Mouse (Mus musculus): ENCODE results near the gene Clcf1.

The Clcf1 gene

DNA sequence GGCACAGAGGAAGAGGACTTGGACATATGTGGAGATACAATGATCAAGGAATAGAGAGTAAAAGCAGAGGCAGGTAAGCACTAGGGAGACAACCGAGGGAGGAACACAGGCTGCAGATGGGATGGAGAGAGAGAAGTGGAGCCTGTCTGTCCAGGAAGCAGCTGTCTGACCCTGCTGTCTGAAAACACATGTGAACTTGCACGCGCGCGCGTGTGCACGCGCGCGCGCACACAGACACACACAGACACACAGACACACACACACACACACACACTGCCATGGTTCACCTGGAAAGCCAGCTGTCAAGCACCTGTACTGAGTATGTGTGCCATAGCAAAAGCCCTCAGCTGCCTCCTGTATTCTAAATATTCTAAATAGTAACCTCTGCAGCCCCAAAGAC lies 4.3 kb downstream of the Clcf1 start:
- H3K36me3 ChIP-seq (ENCODE audit: control insufficient read depth, insufficient read depth, low read length, poor library complexity, severe bottlenecking) = peaks cover 1% of the 10 kb centered on the region; the same call in 1 of the 2 replicates
- DNase-seq (ENCODE audit: low read depth, low spot score) = no peak
- no peaks in the 10 kb centered on the region for H3K27me3 ChIP-seq (ENCODE audit: control insufficient read depth, insufficient read depth, low read length, poor library complexity, severe bottlenecking)

DNA sequence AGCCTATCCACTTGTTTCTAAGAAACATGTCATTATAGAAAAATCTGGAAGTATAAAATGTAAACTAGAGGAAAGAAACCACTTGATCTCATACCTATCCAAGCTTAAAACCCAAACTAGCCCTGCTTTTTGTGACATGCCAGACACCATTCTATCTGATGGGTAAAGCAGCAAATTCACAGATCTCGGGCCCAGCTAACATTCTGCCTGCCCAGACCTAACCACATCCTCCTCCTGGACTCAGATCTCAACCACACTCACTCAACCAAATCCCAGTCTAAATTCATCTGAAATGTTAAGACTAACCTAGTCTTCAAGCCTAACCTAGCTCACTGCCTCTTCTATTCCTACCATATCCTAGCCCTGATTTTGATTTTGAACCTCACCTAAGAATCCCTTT lies 4.7 kb downstream of the Clcf1 start:
- peak; percentile 62 for DNase-seq (ENCODE audit: low read depth, low spot score)
- H3K27me3 ChIP-seq (ENCODE audit: control insufficient read depth, insufficient read depth, low read length, poor library complexity, severe bottlenecking) = no peaks in the 10 kb centered on the region
- peaks cover 3% of the 10 kb centered on the region; the same call in 1 of the 2 replicates for H3K36me3 ChIP-seq (ENCODE audit: control insufficient read depth, insufficient read depth, low read length, poor library complexity, severe bottlenecking)

DNA sequence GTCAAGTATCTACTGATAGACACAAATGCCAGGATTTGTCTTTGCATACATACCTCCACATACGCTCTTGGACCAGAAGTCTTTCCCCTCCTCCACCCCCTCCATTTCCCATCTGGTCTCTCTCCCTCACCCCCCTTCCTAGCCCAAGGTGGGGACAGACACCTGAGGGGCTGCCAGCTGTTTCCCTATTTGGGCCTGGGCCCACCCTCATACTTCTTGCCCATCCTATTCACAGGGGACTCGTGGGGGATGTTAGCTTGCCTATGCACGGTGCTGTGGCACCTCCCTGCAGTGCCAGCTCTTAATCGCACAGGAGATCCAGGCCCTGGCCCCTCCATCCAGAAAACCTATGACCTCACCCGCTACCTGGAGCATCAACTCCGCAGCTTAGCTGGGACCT lies 5.9 kb downstream of the Clcf1 start:
- Histone ChIP-seq H3K36me3 (ENCODE audit: control insufficient read depth, insufficient read depth, low read length, poor library complexity, severe bottlenecking) (peaks cover 3% of the 10 kb centered on the region; the same call in 1 of the 2 replicates), H3K27me3 (ENCODE audit: control insufficient read depth, insufficient read depth, low read length, poor library complexity, severe bottlenecking) (no peaks in the 10 kb centered on the region)
- DNase-seq (ENCODE audit: low read depth, low spot score) = no peak

DNA sequence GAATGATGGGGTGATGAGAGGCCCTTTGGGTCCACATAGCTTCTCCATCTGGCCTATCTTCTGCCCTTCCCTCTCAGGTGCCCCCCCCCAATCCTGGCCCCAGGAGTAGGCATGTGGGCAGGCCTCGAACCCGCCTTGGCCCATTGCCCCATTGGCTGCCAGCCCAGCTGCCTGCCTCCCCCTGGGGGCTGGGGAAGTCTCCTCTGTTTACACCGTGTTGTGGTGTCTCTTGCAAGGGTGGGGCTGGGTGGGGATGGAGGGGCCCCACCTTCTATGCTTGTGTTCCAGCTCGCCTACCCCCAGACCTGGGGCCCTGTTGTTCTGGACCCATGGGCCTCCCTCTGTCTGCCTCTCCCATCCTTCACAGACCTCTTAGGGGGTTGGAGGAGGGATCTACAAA lies 6.4 kb downstream of the Clcf1 start:
- Histone ChIP-seq H3K36me3 (ENCODE audit: control insufficient read depth, insufficient read depth, low read length, poor library complexity, severe bottlenecking) (peaks cover 3% of the 10 kb centered on the region; the same call in 1 of the 2 replicates), H3K27me3 (ENCODE audit: control insufficient read depth, insufficient read depth, low read length, poor library complexity, severe bottlenecking) (no peaks in the 10 kb centered on the region)
- DNase-seq (ENCODE audit: low read depth, low spot score) = no peak

GRCm38 (mm10) chr19:4220957-4221743 lies 7.1 kb downstream of the Clcf1 start:
- peak; percentile 43 for DNase-seq (ENCODE audit: low read depth, low spot score)
- Histone ChIP-seq H3K36me3 (ENCODE audit: control insufficient read depth, insufficient read depth, low read length, poor library complexity, severe bottlenecking) (peaks cover 3% of the 10 kb centered on the region; the same call in 1 of the 2 replicates), H3K27me3 (ENCODE audit: control insufficient read depth, insufficient read depth, low read length, poor library complexity, severe bottlenecking) (no peaks in the 10 kb centered on the region)

GRCm38 (mm10) chr19:4222165-4222564 lies 8.1 kb downstream of the Clcf1 start:
- DNase-seq (ENCODE audit: low read depth, low spot score) = peak; percentile 53
- Histone ChIP-seq H3K36me3 (ENCODE audit: control insufficient read depth, insufficient read depth, low read length, poor library complexity, severe bottlenecking) (peaks cover 3% of the 10 kb centered on the region; the same call in 1 of the 2 replicates), H3K27me3 (ENCODE audit: control insufficient read depth, insufficient read depth, low read length, poor library complexity, severe bottlenecking) (no peaks in the 10 kb centered on the region)

- no peaks in the 10 kb centered on the region for H3K27me3 ChIP-seq (ENCODE audit: control insufficient read depth, insufficient read depth, low read length, poor library complexity, severe bottlenecking)
- H3K36me3 ChIP-seq (ENCODE audit: control insufficient read depth, insufficient read depth, low read length, poor library complexity, severe bottlenecking) = peaks cover 3% of the 10 kb centered on the region; the same call in 1 of the 2 replicates
- peak; percentile 63 for DNase-seq (ENCODE audit: low read depth, low spot score)
Measured at GRCm38 (mm10) chr19:4226779-4227178, 12.7 kb downstream of the Clcf1 start.

DNA sequence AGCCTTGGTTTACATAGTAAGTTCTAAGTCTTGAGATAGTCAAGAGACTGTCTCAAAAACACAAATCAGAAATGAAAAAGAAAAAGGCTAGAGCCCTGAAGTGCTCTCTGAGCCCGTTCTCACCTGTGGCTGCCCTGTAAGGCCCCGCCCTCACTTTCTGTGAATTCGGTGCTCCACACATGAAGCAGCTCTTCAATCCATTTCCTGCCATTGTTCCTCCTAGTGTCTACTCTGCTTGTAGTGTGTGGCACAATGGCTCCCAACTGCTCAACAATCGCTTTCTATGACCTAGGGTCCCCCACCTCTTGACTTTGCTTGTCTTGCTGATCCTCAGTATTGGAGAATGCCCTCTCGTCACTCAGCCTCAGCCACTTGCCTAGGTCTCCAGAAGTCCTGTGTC lies 13.4 kb downstream of the Clcf1 start:
- DNase-seq (ENCODE audit: low read depth, low spot score) = no peak

GRCm38 (mm10) chr19:4227894-4228678 lies 14.0 kb downstream of the Clcf1 start:
- peak; percentile 84 for DNase-seq (ENCODE audit: low read depth, low spot score)
- H3K36me3 ChIP-seq (ENCODE audit: control insufficient read depth, insufficient read depth, low read length, poor library complexity, severe bottlenecking) = peaks cover 2% of the 10 kb centered on the region; the same call in 1 of the 2 replicates

More for the DNA sequence above, 13.4 kb downstream of the Clcf1 start:
- Histone ChIP-seq H3K36me3 (ENCODE audit: control insufficient read depth, insufficient read depth, low read length, poor library complexity, severe bottlenecking) (peaks cover 3% of the 10 kb centered on the region; the same call in 1 of the 2 replicates), H3K27me3 (ENCODE audit: control insufficient read depth, insufficient read depth, low read length, poor library complexity, severe bottlenecking) (no peaks in the 10 kb centered on the region)

GRCm38 (mm10) chr19:4228891-4229290 lies 14.9 kb downstream of the Clcf1 start:
- Histone ChIP-seq H3K36me3 (ENCODE audit: control insufficient read depth, insufficient read depth, low read length, poor library complexity, severe bottlenecking) (peaks cover 2% of the 10 kb centered on the region; the same call in 1 of the 2 replicates), H3K27me3 (ENCODE audit: control insufficient read depth, insufficient read depth, low read length, poor library complexity, severe bottlenecking) (no peaks in the 10 kb centered on the region)
- no peak for DNase-seq (ENCODE audit: low read depth, low spot score)

More at GRCm38 (mm10) chr19:4227894-4228678, 14.0 kb downstream of the Clcf1 start:
- no peaks in the 10 kb centered on the region for H3K27me3 ChIP-seq (ENCODE audit: control insufficient read depth, insufficient read depth, low read length, poor library complexity, severe bottlenecking)

GRCm38 (mm10) chr19:4229451-4230076 lies 15.5 kb downstream of the Clcf1 start:
- Histone ChIP-seq H3K27me3 (ENCODE audit: control insufficient read depth, insufficient read depth, low read length, poor library complexity, severe bottlenecking) (no peaks in the 10 kb centered on the region), H3K36me3 (ENCODE audit: control insufficient read depth, insufficient read depth, low read length, poor library complexity, severe bottlenecking) (peaks cover 2% of the 10 kb centered on the region; the same call in 1 of the 2 replicates)
- no peak for DNase-seq (ENCODE audit: low read depth, low spot score)

DNA sequence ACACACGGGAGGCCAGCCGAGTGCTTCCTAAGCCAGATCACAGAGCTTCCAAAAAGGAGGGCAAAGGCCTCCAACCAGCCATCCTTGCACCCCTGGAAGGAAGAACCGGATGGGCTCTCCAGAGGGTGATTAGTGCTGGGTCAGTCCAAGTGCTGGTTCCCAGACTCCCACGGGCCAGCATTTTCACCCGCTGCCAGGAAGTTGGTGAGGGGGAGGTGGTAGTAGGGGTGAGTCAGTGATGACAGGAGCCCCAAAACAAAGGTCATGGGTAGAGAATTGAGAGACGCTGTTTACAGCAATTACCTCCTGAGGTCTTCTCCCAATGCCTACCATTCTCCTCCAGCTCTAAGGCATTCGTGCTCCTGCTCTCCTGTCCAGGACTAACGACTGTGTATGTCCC lies 16.4 kb downstream of the Clcf1 start:
- no peak for DNase-seq (ENCODE audit: low read depth, low spot score)
- peaks cover 2% of the 10 kb centered on the region; the same call in 1 of the 2 replicates for H3K36me3 ChIP-seq (ENCODE audit: control insufficient read depth, insufficient read depth, low read length, poor library complexity, severe bottlenecking)
- H3K27me3 ChIP-seq (ENCODE audit: control insufficient read depth, insufficient read depth, low read length, poor library complexity, severe bottlenecking) = no peaks in the 10 kb centered on the region

DNA sequence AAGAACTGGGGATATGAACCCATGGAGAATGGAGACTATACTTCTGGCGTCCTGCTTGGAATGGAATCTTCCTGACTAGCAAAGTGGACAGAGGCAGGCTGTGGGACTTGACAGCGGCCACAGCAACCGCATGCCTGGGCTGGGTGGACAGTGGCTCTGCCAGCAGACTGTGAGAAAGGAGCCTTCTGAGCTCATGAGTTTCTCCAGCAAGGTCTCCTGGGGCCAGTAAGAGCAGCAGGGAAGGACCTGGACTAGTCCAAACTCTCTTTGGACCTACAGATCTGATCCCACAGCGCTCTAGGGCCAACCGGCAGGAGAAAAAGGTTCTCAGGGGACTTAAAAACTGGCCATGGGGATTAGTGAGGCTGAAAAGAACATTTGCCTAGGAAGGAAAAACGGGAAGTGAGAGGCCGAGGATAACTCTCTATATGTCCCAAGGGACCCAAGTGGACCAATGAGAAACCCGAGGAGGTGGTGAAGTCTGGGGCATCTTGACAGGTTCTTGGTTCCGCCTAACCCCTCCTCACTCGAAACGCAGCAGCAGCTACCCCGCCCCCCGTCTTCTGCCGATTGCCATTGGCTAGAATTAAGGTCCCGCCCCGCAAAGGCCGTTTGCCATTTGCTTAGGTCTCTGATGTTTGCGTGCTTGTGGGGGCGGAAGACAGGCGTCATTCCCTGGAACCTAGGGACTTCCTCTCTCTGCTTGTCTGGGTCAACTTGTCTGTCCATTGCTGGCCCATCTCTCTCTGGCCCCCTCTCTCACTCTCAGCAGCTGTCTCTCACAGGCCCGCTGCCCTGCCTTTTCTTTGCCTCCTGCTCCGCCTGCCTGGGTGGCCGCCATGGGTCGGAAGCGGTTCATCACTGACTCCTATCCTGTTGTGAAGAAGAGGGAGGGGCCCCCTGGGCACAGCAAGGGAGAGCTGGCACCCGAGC lies 17.5 kb downstream of the Clcf1 start, which contains the start of gene Pold4:
TSS of gene Pold4 (plus strand) at position 647 of the 933 bp plus-strand sequence.
- H3K27me3 ChIP-seq (ENCODE audit: control insufficient read depth, insufficient read depth, low read length, poor library complexity, severe bottlenecking) = no peaks in the 10 kb centered on the region
- peak; percentile 99 for DNase-seq (ENCODE audit: low read depth, low spot score)
- peaks cover 2% of the 10 kb centered on the region; the same call in 1 of the 2 replicates for H3K36me3 ChIP-seq (ENCODE audit: control insufficient read depth, insufficient read depth, low read length, poor library complexity, severe bottlenecking)
